Mouse (Mus musculus) CD4-positive, CD25-positive, alpha-beta regulatory T cell (primary cell): Measurements from ENCODE around the gene Cftr. TPM values are rescaled to one million over a fixed set of nuclear protein-coding genes. Genes with fewer than 3 reads are reported as not detected.

ENCODE experiments used
- polyA plus RNA-seq: library from polyadenylated mRNA; unstranded; fragments of 100-300 nt; shearing (Covaris generic); gene quantifications from one replicate; pipeline ENCODE4 v1.2.1, GENCODE M21; 2017

Gene Cftr
- not detected for polyA plus RNA-seq

GRCm38 (mm10) chr6:18170311-18170922, at the start of gene Cftr:
TSS of gene Cftr (plus strand) at chr6:18170687.

Other genes starting within 250 kb of the Cftr start
- not detected for gene Wnt2, start 140.1 kb upstream of the Cftr start, polyA plus RNA-seq
- not detected for gene Asz1, start 61.6 kb upstream of the Cftr start, polyA plus RNA-seq